Mouse (Mus musculus): ENCODE measurements at regions not wholly inside any gene's neighbourhood (a gene's known extent, or its start where the extent isn't known, plus 50 kb on each side); places are given as distances from the start of the nearest gene placed in this dataset.
A peak's percentile ranks its signal among the peaks of the same experiment; 100 is the strongest.

- DNase-seq (ENCODE audit: low spot score): no peak
Measured at GRCm38 (mm10) chr10:117896911-117897643, 51.2 kb upstream of the Rap1b start.

- no peak for DNase-seq (ENCODE audit: low spot score)
Measured at GRCm38 (mm10) chr10:117897766-117898165, 51.9 kb upstream of the Rap1b start.

GRCm38 (mm10) chr10:117898391-117898790 lies 52.6 kb upstream of the Rap1b start:
- DNase-seq (ENCODE audit: low spot score): no peak

DNA sequence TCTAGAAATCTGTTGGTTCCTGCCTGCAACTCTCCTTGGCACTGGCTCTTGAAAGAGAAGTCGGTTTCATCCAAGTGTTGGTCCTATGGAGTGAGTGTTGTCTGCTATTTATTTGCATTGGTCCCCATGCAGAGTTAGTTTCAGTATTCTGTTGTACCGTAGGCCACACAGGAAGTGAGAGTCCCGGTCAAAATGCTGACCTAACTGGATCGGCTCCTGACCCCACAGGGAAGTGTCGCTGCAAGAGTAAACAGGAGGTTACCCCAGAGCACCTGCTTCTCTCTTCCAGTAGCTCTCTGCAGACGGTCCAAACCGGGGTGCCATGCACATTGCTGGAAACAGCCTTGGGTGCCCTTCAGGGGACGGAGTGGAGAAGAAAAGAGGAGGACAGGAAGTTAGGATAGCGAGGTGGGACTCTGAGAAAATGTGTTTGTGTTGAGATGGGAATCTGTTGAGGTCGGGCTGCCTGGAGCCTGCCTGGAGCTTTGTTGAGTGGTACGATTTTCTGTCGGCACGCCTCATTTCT lies 53.6 kb upstream of the Rap1b start:
- no peak for DNase-seq (ENCODE audit: low spot score)

DNA sequence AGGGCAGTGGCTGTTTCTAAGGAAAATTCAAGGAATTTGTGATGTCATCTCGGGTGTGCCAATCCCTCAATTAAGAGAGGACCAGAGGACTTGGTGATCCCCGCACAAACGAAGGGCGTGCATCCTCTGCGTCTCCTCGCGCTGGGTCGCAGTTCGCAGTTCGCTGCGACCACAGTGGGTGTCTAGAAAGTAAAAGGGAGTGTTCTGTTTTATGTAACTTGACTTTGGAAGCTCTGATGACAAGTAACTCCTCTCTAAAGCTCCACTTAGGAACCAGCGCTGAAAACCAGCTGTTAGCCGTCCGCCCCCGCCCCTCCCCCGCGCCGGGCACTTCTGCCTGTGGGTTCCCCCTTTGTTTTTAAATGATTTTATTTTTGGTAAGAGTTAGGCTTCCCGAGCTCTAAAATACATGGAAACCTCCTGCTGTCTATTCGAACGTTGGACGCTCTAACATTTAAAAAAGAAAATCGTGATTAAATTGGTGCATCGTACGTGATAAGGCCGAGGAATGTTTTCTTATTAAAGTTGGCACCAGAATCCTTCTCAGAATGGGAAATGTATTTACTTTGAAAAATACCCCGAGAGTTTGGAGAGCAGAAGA lies 59.9 kb upstream of the Rap1b start:
- DNase-seq (ENCODE audit: low spot score): peak; percentile 78

DNA sequence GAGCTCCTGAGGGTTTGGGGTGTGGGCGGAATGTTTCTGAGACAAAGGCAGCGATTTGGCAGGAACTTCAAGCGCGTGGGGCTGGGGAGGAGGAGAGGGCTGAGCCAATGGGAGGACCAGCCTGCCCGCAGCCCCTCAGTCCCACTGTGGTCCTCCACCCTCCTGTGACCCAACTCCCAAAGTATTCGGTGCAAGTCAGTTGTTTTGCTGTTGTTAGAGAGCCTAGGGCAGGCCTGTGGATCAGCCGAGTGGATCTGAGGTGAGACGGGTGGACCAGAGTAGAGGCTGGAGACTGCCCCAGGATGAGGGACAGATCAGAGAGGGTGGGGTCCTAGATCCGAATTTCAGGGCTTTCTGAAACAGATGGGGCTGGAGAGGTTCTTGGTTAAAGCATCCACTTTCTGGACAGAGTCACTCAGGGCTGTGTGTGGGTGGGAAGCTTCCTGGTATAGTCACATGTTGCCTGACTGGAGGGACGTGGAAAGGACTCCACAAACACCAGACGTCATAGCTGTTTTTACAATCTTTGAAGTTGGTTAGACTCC lies 60.5 kb upstream of the Rap1b start:
- DNase-seq (ENCODE audit: low spot score): peak; percentile 73

- DNase-seq (ENCODE audit: low spot score): no peak
Measured at GRCm38 (mm10) chr10:117908079-117908675, 62.3 kb upstream of the Rap1b start.

GRCm38 (mm10) chr10:117909155-117909554 lies 63.3 kb upstream of the Rap1b start:
- DNase-seq (ENCODE audit: low spot score): no peak

DNA sequence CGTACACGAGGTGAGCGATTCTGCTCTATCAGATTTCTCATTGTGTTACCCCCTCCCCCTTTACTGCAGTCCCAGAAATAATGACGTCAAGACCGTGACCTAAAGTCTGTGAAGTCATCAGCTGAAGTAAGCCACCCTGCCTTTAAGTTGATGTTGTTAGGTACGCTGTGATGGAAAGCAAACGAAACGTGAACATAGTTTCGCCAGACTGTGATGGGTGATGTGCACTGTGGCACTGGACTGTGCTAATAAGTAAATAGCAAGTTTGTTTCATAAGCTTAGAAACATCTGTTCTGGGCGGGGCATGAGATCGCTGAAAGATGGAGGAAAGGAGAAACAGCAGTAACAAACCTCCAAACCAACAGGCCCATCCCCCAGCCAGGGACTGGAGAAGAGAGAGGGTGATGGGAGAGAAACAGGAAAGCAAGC lies 64.0 kb upstream of the Rap1b start:
- no peak for DNase-seq (ENCODE audit: low spot score)

GRCm38 (mm10) chr10:117910426-117910825 lies 64.6 kb upstream of the Rap1b start:
- no peak for DNase-seq (ENCODE audit: low spot score)

- DNase-seq (ENCODE audit: low spot score): no peak
Measured at GRCm38 (mm10) chr10:117915011-117915735, 69.3 kb upstream of the Rap1b start.

DNA sequence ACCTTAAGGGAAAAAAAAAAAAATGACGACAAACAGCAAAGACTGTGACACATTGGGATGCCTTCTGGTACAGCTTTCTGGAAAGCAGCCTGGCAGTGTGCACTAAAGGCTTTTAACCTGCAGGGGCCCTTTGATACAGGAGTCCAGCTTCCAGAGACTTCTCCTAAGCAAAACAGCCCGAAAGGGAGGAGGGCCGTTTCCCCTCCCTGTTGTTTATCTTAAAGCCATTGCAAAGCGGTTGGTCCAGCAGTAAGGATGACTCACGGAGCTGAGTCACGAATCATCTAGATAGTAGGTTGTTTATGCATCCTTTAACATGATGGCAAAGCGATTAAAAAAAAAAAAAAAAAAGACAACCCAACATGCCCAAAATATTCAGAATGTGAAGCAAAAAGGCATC lies 70.4 kb upstream of the Rap1b start:
- DNase-seq (ENCODE audit: low spot score): no peak

DNA sequence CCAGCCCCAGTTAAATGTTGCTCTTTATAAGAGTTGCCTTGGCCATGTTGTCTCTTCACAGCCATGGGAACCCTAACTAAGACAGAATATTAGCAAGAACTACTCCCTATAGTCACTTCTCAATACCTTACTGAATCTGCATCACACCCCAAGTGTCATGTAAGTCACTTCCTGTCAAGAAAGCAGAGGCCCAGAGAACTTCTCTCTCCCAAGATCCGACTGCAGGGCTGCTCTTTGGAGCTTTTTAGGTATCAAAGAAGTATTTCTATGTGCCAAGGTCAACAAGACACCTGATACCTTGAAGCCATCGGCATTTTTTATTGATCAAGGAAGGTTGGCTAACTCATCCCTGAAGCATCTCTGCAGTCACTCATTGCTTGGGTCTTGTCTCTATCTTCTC lies 72.0 kb upstream of the Rap1b start:
- DNase-seq (ENCODE audit: low spot score): no peak

DNA sequence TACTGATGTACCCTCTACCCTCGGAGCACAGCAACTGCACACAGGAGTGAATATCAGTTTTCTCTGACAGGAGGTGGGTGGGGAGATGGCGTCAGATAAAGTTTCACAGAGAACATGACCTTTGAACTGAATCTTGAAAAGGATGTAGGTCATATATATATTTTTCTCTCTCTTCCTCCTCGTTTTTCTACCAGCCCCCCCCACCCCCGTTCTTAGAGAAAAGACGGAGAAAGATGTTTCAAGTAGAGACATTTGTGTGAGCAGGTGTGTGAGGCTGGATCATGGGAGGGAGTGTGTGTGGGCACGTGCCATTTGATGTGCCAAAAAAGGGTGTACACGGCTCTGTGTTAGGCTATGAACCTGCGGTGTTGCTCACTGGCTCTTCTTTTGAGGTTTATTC lies 72.8 kb upstream of the Rap1b start:
- no peak for DNase-seq (ENCODE audit: low spot score)

GRCm38 (mm10) chr10:117919186-117919941 lies 73.5 kb upstream of the Rap1b start:
- DNase-seq (ENCODE audit: low spot score): no peak

DNA sequence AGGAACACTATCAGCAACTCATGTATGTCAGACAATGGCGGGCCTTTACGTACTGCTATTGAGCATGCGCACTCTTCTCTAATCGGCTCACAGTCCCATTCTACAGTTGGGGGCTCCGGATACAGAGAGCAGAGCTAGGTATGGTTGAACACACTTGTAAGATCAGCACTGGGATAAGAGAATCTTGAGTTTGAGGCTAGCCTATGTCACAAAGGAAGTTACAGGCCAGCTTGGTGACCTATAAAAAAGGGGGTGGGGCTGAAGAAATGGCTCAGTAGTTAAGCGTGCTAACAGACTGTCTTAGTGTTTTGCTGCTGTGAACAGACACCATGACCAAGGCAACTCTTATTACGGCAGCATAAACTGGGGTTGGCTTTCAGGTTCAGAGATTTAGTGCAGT lies 79.4 kb upstream of the Rap1b start:
- DNase-seq (ENCODE audit: low spot score): no peak

DNA sequence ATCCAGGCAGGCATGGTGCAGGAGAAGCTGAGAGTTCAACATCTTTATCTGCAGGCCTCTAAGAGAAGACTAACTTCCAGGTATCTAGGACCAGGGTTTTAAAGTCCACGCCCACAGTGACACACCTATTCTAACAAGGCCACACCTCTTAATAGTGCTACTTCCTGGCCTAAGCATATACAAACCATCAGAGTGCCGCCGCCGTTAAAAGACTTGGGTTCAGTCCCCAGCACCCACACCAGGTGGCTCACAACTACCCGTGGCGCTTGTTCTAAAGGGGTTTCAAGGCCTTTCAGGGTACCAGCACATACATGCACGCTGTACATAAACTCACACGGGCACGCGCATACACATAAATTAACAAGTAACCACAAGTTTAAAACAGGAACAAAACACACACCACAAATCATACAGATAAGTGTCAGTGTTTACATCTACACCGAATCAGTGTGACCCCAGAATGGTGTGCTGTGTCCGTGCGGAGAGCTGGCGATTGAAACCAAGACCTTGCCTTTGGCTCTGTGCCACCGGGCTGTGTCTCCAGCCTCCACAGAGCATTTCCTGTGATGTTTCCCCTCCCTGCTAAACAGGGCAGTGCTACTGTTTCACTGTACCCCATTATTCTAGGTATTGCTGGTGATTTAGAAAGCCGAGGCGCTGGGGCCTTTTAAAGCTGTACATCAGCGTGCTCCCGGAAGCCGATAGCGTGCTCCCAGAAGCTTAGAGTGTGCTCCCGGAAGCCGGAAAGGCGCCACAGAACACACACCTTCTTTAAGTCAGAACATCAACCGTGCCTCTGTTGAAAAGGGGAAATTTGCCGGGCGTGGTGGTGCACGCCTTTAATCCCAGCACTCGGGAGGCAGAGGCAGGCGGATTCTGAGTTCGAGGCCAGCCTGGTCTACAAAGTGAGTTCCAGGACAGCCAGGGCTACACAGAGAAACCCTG lies 80.0 kb upstream of the Rap1b start:
- DNase-seq (ENCODE audit: low spot score): no peak

GRCm38 (mm10) chr10:117928998-117929397 lies 83.2 kb upstream of the Rap1b start:
- no peak for DNase-seq (ENCODE audit: low spot score)

- DNase-seq (ENCODE audit: low spot score): no peak
Measured at GRCm38 (mm10) chr10:117934797-117935196, 89.0 kb upstream of the Rap1b start.

- DNase-seq (ENCODE audit: low spot score): no peak
Measured at GRCm38 (mm10) chr10:117938717-117939116, 92.9 kb upstream of the Rap1b start.
